Mouse (Mus musculus) ES-E14 (cell line): ENCODE measurements around the gene Tufm.

Source experiments
- HCFC1 ChIP-seq: IDR thresholded peaks from 2 replicates; pipeline ENCODE4 v1.6.1; 2012; ENCODE audit warnings: low read length, inconsistent platforms, borderline replicate concordance; ENCODE audit not compliant: insufficient read depth
- MAFK ChIP-seq: IDR thresholded peaks from 2 replicates; pipeline ENCODE4 v1.6.1; 2014; ENCODE audit warnings: mild to moderate bottlenecking, low read depth, low read length, inconsistent platforms; ENCODE audit not compliant: insufficient read depth

DNA sequence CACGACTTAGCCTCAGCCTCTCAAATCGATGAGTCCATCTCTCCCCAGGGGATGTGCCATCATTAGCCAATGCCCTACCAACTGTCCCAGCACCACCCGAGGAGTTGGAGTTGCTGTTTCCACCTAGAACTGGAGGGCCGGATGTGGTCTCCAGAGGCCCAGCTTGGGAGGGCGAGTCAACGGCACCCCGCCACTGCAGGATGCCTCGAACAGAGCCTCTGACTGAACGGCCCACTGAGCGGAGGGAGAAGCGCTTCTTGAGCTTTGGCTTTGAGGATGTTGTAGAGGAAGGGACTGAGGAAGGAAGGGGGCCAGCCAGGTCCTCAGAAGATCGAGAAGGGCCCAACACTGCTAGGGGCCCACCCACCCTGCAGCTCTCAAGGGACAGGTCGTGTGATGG is 14.9 kb upstream of the Tufm start:
- TF ChIP-seq HCFC1: no peak
- no peak for TF ChIP-seq MAFK
